Mouse (Mus musculus): ENCODE measurements at regions not wholly inside any gene's neighbourhood (a gene's known extent, or its start where the extent isn't known, plus 50 kb on each side); places are given as distances from the start of the nearest gene placed in this dataset.

GRCm38 (mm10) chr8:64434648-64435047 lies 228.6 kb upstream of the Tll1 start:
- TF ChIP-seq POLR2A (IDR thresholded peaks at IDR 0.05; ENCODE audit: low read depth, low read length) (no peak), CTCF (IDR thresholded peaks at IDR 0.05; ENCODE audit: borderline replicate concordance, insufficient read depth, low read length) (no peak)
